Mouse (Mus musculus): ENCODE results near the gene Tmem130. TPM values are rescaled to one million over a fixed set of nuclear protein-coding genes. Genes with fewer than 3 reads are reported as not detected.

Gene Tmem130
- polyA plus RNA-seq, 1 experiment = 0.18 TPM

DNA sequence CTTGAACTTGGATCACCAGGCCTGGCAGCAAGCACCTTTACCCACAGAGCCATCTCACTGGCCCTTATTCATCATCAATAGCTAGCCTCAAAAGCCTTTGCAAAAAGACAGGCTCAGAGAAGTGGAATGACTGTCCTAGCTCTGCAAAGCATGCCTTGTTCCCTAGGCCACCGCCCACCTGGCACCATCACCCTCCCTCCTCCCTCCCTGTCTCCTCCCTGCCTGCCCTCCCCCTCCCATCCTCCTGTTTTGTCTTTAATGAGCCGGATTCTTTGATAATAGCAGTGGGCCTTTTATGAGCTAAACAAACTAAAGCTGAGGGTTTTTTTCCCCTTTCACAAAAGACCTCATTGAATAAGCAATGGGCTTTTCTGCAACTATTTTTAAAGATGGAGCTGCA lies 36.7 kb downstream of the Tmem130 start:
- H3K27me3 ChIP-seq (ENCODE audit: control insufficient read depth, insufficient read depth, low read length) = no peaks in the 10 kb centered on the region
- WGBS = 73% methylated on average over 2 of the region's 2 CpGs
- H3K4me1 ChIP-seq (replicated peaks; ENCODE audit: control insufficient read depth, insufficient read depth, low read length) = no peaks in the 10 kb centered on the region
- no peak for DNase-seq
- no peaks in the 10 kb centered on the region for H3K36me3 ChIP-seq (ENCODE audit: control insufficient read depth, insufficient read depth, low read length)
- no peak overlapping the region for H3K4me3 ChIP-seq (ENCODE audit: control insufficient read depth, insufficient read depth, low read length)
- TF ChIP-seq POLR2A (IDR thresholded peaks at IDR 0.05; ENCODE audit: control insufficient read depth, extremely low read depth, insufficient read depth, low read length, poor library complexity) = no peak
- TF ChIP-seq CTCF (IDR thresholded peaks at IDR 0.05; ENCODE audit: borderline replicate concordance, control insufficient read depth, extremely low read depth, insufficient read depth, low read length, poor library complexity) = no peak
- H3K27ac ChIP-seq (ENCODE audit: control insufficient read depth, insufficient read depth, low read length) = no peak overlapping the region

DNA sequence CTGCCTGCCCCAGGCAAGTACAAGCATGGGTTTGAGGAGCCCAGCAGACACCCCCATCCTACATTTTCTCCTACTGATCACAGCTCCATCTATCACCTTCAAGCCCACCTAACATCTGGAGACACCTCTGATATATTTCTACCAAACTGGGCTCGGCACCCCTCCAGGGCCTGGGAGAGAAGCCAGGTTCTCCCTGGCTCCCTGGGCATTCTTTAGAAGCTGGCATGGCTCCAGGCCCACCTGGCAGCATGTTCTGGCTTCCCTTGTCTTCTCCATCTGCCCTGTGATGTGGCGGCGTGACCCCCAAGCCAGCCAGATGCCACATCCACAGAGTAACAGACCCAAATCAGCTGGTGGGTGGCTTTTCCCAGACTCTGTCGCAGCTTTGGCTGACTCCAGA lies 41.3 kb downstream of the Tmem130 start:
- TF ChIP-seq POLR2A (IDR thresholded peaks at IDR 0.05; ENCODE audit: control insufficient read depth, extremely low read depth, insufficient read depth, low read length, poor library complexity) = no peak
- no peak for TF ChIP-seq CTCF (IDR thresholded peaks at IDR 0.05; ENCODE audit: borderline replicate concordance, control insufficient read depth, extremely low read depth, insufficient read depth, low read length, poor library complexity)
- Histone ChIP-seq H3K27me3 (ENCODE audit: control insufficient read depth, insufficient read depth, low read length) (no peaks in the 10 kb centered on the region), H3K4me3 (ENCODE audit: control insufficient read depth, insufficient read depth, low read length) (no peak overlapping the region), H3K27ac (ENCODE audit: control insufficient read depth, insufficient read depth, low read length) (no peak overlapping the region), H3K4me1 (replicated peaks; ENCODE audit: control insufficient read depth, insufficient read depth, low read length) (no peaks in the 10 kb centered on the region), H3K36me3 (ENCODE audit: control insufficient read depth, insufficient read depth, low read length) (no peaks in the 10 kb centered on the region)
- WGBS = 52% methylated on average over 4 of the region's 4 CpGs
- no peak for DNase-seq

DNA sequence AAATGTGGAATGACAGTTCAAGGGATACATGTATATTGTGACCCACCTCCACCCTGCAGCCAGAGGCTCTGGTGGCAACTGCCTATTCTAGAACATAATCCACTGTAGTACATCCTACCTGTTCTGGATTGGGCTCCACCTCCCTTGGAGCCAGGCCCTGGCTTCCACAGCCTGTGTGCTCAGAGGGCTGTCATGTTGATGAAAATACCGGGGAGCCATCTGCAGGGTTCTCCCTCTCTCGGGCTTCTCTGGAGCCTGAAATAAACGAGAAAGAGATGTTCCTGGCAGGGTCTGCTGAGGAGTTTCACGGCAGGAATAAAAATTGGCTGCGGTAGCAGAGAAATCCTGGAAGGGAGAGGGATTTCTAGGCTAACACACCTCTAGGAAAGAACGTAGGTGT lies 41.8 kb downstream of the Tmem130 start:
- Histone ChIP-seq H3K36me3 (ENCODE audit: control insufficient read depth, insufficient read depth, low read length) (no peaks in the 10 kb centered on the region), H3K27me3 (ENCODE audit: control insufficient read depth, insufficient read depth, low read length) (no peaks in the 10 kb centered on the region), H3K4me1 (replicated peaks; ENCODE audit: control insufficient read depth, insufficient read depth, low read length) (no peaks in the 10 kb centered on the region), H3K4me3 (ENCODE audit: control insufficient read depth, insufficient read depth, low read length) (no peak overlapping the region), H3K27ac (ENCODE audit: control insufficient read depth, insufficient read depth, low read length) (no peak overlapping the region)
- DNase-seq = no peak
- 77% methylated on average over 6 of the region's 6 CpGs for WGBS
- no peak for TF ChIP-seq CTCF (IDR thresholded peaks at IDR 0.05; ENCODE audit: borderline replicate concordance, control insufficient read depth, extremely low read depth, insufficient read depth, low read length, poor library complexity)

DNA sequence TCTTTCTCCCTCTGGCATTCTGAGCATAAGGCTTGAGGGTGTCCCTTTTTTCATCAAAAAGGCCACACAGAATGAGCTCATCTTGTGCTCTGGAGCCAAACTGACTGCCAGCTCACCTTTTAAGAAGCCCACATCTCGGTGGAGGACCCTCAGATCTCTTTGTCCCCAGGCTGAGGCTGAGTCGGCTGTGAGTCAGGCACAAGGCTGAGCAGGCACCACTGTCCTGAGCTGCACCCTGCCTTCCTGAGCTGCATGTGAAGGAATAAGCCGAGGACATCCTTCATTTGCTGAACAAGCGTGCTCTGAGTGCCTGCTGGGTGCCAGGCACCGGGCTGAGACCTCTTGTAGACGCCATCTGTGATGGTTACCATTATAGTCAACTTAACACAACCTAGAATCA lies 44.4 kb downstream of the Tmem130 start:
- no peaks in the 10 kb centered on the region for H3K4me1 ChIP-seq (replicated peaks; ENCODE audit: control insufficient read depth, insufficient read depth, low read length)
- no peaks in the 10 kb centered on the region for H3K36me3 ChIP-seq (ENCODE audit: control insufficient read depth, insufficient read depth, low read length)
- TF ChIP-seq CTCF (IDR thresholded peaks at IDR 0.05; ENCODE audit: borderline replicate concordance, control insufficient read depth, extremely low read depth, insufficient read depth, low read length, poor library complexity) (no peak), POLR2A (IDR thresholded peaks at IDR 0.05; ENCODE audit: control insufficient read depth, extremely low read depth, insufficient read depth, low read length, poor library complexity) (no peak)
- no peak overlapping the region for H3K4me3 ChIP-seq (ENCODE audit: control insufficient read depth, insufficient read depth, low read length)
- no peak for DNase-seq
- 69% methylated on average over 6 of the region's 6 CpGs for whole genome bisulfite sequencing
- no peak overlapping the region for H3K27ac ChIP-seq (ENCODE audit: control insufficient read depth, insufficient read depth, low read length)
- no peaks in the 10 kb centered on the region for H3K27me3 ChIP-seq (ENCODE audit: control insufficient read depth, insufficient read depth, low read length)

DNA sequence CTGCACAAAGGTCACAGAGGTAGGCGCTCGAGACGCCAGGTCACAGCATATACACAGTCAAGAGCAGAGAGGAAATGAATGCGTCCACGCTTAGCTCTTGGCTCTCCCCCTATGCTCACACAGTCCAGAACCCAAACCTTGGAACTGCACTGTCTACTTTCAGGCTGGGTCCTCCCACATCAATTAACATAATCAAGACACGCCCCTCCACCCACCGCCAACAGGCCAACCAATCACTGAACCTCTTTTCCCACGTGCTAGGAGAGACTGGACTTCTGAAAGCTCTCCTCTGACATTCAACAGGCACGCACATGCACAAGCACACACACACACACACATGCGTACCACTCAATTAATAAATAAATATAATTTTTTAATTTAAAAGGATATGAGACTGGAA lies 48.2 kb downstream of the Tmem130 start:
- DNase-seq = no peak
- H3K4me1 ChIP-seq (replicated peaks; ENCODE audit: control insufficient read depth, insufficient read depth, low read length) = no peaks in the 10 kb centered on the region
- no peak for TF ChIP-seq POLR2A (IDR thresholded peaks at IDR 0.05; ENCODE audit: control insufficient read depth, extremely low read depth, insufficient read depth, low read length, poor library complexity)
- no peak for TF ChIP-seq CTCF (IDR thresholded peaks at IDR 0.05; ENCODE audit: borderline replicate concordance, control insufficient read depth, extremely low read depth, insufficient read depth, low read length, poor library complexity)
- 92% methylated on average over 10 of the region's 10 CpGs for WGBS
- no peak overlapping the region for H3K27ac ChIP-seq (ENCODE audit: control insufficient read depth, insufficient read depth, low read length)
- no peaks in the 10 kb centered on the region for H3K27me3 ChIP-seq (ENCODE audit: control insufficient read depth, insufficient read depth, low read length)
- no peaks in the 10 kb centered on the region for H3K36me3 ChIP-seq (ENCODE audit: control insufficient read depth, insufficient read depth, low read length)
- no peak overlapping the region for H3K4me3 ChIP-seq (ENCODE audit: control insufficient read depth, insufficient read depth, low read length)

DNA sequence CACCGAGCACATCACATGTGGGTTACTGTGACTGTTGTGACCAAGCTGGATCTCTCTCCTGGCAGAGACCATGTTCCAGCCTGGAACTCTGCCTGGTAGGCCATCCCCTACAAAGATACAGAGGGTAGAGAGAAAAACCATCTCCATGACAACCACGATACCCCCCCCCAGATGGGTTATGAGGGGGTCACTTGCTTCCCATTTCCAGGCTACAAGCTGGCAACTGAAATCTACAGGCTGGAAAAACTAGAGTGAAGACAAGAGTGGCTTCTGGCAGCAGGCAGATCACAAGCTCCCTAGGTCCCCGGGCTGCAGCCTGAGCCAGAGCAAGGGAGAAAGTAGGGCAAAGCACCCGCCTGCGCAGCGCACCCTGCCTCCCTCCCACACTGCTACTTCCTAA lies 54.0 kb downstream of the Tmem130 start:
- Histone ChIP-seq H3K27ac (ENCODE audit: control insufficient read depth, insufficient read depth, low read length) (no peak overlapping the region), H3K27me3 (ENCODE audit: control insufficient read depth, insufficient read depth, low read length) (no peaks in the 10 kb centered on the region), H3K4me3 (ENCODE audit: control insufficient read depth, insufficient read depth, low read length) (no peak overlapping the region), H3K4me1 (replicated peaks; ENCODE audit: control insufficient read depth, insufficient read depth, low read length) (no peaks in the 10 kb centered on the region), H3K36me3 (ENCODE audit: control insufficient read depth, insufficient read depth, low read length) (no peaks in the 10 kb centered on the region)
- 95% methylated on average over 6 of the region's 6 CpGs for WGBS
- TF ChIP-seq CTCF (IDR thresholded peaks at IDR 0.05; ENCODE audit: borderline replicate concordance, control insufficient read depth, extremely low read depth, insufficient read depth, low read length, poor library complexity) (no peak), POLR2A (IDR thresholded peaks at IDR 0.05; ENCODE audit: control insufficient read depth, extremely low read depth, insufficient read depth, low read length, poor library complexity) (no peak)
- no peak for DNase-seq
